Mouse (Mus musculus) heart, embryonic 12.5 days (tissue): ENCODE measurements at regions not wholly inside any gene's neighbourhood (a gene's known extent, or its start where the extent isn't known, plus 50 kb on each side); places are given as distances from the start of the nearest gene placed in this dataset.
A peak's percentile ranks its signal among the peaks of the same experiment; 100 is the strongest.
"Not testable (repeated sequence)": the region's sequence is repeated elsewhere in the genome, so short reads cannot be mapped to it uniquely, and the experiment has no call there.

Source experiments
- ATAC-seq: fragments of 200-750 bp; cut with Nextera tagmentation; 2 replicates; pipeline ENCODE4 v1.8.0; 2017; ENCODE audit warnings: moderate TSS enrichment, moderate library complexity; ENCODE audit not compliant: insufficient number of reproducible peaks, low FRiP score
- H3K27ac ChIP-seq: fragments of 300-500 bp; sonication (generic); 2 replicates; pipeline ENCODE4 v1.5.1; 2016; ENCODE audit warnings: mild to moderate bottlenecking, moderate library complexity; ENCODE audit not compliant: poor library complexity, severe bottlenecking
- H3K27me3 ChIP-seq: fragments of 300-500 bp; sonication (generic); replicated peaks from 2 replicates; pipeline ENCODE4 v1.6.1; 2016; ENCODE audit warnings: mild to moderate bottlenecking, moderate library complexity
- H3K36me3 ChIP-seq: fragments of 300-500 bp; sonication (generic); 2 replicates; pipeline ENCODE4 v1.6.1; 2016; ENCODE audit warnings: mild to moderate bottlenecking, moderate library complexity
- H3K4me1 ChIP-seq: fragments of 300-500 bp; sonication (generic); replicated peaks from 2 replicates; pipeline ENCODE4 v1.6.1; 2016; ENCODE audit warnings: mild to moderate bottlenecking
- H3K4me2 ChIP-seq: fragments of 300-500 bp; sonication (generic); 2 replicates; pipeline ENCODE4 v1.6.1; 2016; ENCODE audit warnings: mild to moderate bottlenecking, moderate library complexity
- H3K4me3 ChIP-seq: fragments of 300-500 bp; sonication (generic); 2 replicates; pipeline ENCODE4 v1.5.1; 2016; ENCODE audit warnings: mild to moderate bottlenecking
- H3K9ac ChIP-seq: fragments of 300-500 bp; sonication (generic); 2 replicates; pipeline ENCODE4 v1.6.1; 2016; ENCODE audit warnings: mild to moderate bottlenecking, moderate library complexity
- H3K9me3 ChIP-seq: fragments of 300-500 bp; sonication (generic); replicated peaks from 2 replicates; pipeline ENCODE4 v1.6.1; 2016; ENCODE audit warnings: mild to moderate bottlenecking, moderate library complexity
- WGBS: fragments of 180-500 bp; shearing (Covaris S2); methylation state at CpG from one replicate; pipeline ENCODE4 v1.1.7; 2016; 5-methylcytosine and 5-hydroxymethylcytosine counted together

DNA sequence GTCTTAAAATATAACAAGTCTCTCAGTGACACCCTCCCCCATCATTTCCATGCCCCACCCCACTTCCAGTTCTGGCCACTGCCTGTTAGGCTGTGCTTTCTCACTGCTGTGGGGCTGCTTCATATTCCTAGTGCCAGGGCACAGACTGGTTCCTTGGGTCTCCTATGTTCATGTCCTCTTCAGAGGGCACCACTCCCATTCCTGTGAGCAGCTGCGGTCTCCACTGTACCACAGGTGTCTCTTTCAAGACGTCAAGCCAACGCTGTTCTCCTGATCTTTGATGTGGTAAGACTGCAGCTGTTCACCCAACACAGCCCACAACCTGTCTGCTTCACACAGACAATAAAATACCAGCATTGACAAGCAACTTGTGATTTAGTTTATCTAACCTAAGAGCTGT is 204.5 kb downstream of the Ankrd50 start:
- Histone ChIP-seq H3K27me3 (no peaks in the 10 kb centered on the region), H3K36me3 (no peaks in the 10 kb centered on the region), H3K9ac (no peak overlapping the region), H3K4me3 (no peak overlapping the region), H3K4me1 (peaks cover 51% of the 10 kb centered on the region), H3K9me3 (no peaks in the 10 kb centered on the region), H3K4me2 (no peak overlapping the region), H3K27ac (no peak overlapping the region)
- WGBS = 84% methylated on average over 3 of the region's 3 CpGs
- no peak for ATAC-seq

- Histone ChIP-seq H3K4me2 (no peak overlapping the region), H3K27ac (no peak overlapping the region), H3K36me3 (no peaks in the 10 kb centered on the region), H3K9me3 (no peaks in the 10 kb centered on the region), H3K4me3 (no peak overlapping the region), H3K9ac (no peak overlapping the region), H3K27me3 (no peaks in the 10 kb centered on the region), H3K4me1 (peaks cover 26% of the 10 kb centered on the region)
- no peak for ATAC-seq
- WGBS = 80% methylated on average over 1 of the region's 1 CpGs
Observed at GRCm38 (mm10) chr3:38276948-38277504, 207.6 kb downstream of the Ankrd50 start.

- no peaks in the 10 kb centered on the region for H3K36me3 ChIP-seq
- H3K27ac ChIP-seq = peak overlapping the region; percentile 68; the same call in 1 of the 2 replicates
- no peaks in the 10 kb centered on the region for H3K9me3 ChIP-seq
- peak; percentile 85 for ATAC-seq
- 34% methylated on average over 2 of the region's 2 CpGs for WGBS
- no peak overlapping the region for H3K4me2 ChIP-seq
- H3K9ac ChIP-seq = no peak overlapping the region
- no peak overlapping the region for H3K4me3 ChIP-seq
- H3K4me1 ChIP-seq = peaks cover 19% of the 10 kb centered on the region
- H3K27me3 ChIP-seq = no peaks in the 10 kb centered on the region
Observed at GRCm38 (mm10) chr3:38275321-38275720, 209.3 kb downstream of the Ankrd50 start.

GRCm38 (mm10) chr3:38270742-38271141 is 213.9 kb downstream of the Ankrd50 start:
- Histone ChIP-seq H3K27me3 (no peaks in the 10 kb centered on the region), H3K9me3 (no peaks in the 10 kb centered on the region), H3K9ac (no peak overlapping the region), H3K4me1 (peaks cover 6% of the 10 kb centered on the region; the same call in 1 of the 2 replicates), H3K4me3 (no peak overlapping the region), H3K36me3 (no peaks in the 10 kb centered on the region), H3K4me2 (no peak overlapping the region), H3K27ac (no peak overlapping the region)
- 62% methylated on average over 6 of the region's 6 CpGs for WGBS
- ATAC-seq = no peak

DNA sequence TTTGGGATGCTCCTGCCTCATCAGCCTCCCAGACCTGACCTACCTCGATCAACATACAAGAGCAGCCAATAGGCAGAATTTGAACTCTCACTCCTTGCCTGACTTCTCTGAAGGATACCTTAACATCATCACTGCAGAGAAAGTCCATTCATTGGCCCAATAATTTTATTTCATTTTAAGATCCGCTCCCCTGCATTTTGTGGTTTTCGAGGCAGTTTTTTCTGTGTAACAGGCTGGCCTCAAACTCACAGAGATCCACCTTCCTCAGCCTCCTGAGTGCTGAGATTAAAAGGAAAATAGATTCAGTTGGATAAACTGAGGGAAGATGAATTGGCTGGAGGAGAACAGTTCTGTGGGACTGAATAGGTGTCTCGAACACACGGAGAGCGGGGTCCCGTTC is 216.4 kb downstream of the Ankrd50 start:
- no peak overlapping the region for H3K27ac ChIP-seq
- no peaks in the 10 kb centered on the region for H3K9me3 ChIP-seq
- no peaks in the 10 kb centered on the region for H3K27me3 ChIP-seq
- 95% methylated on average over 7 of the region's 7 CpGs for WGBS
- ATAC-seq = no peak
- no peaks in the 10 kb centered on the region for H3K36me3 ChIP-seq
- H3K4me1 ChIP-seq = peaks cover 21% of the 10 kb centered on the region
- H3K4me3 ChIP-seq = no peak overlapping the region
- no peak overlapping the region for H3K9ac ChIP-seq
- H3K4me2 ChIP-seq = no peak overlapping the region

- Histone ChIP-seq H3K27me3 (no peaks in the 10 kb centered on the region), H3K36me3 (no peaks in the 10 kb centered on the region), H3K4me1 (peaks cover 15% of the 10 kb centered on the region), H3K4me2 (no peak overlapping the region), H3K4me3 (no peak overlapping the region), H3K27ac (no peak overlapping the region), H3K9ac (no peak overlapping the region), H3K9me3 (no peaks in the 10 kb centered on the region; the same call in none of the 2 replicates)
- 56% methylated on average over 16 of the region's 16 CpGs for WGBS
- ATAC-seq = no peak
Observed at GRCm38 (mm10) chr3:38263261-38264141, 221.1 kb downstream of the Ankrd50 start.

GRCm38 (mm10) chr3:38261326-38262075 is 223.1 kb downstream of the Ankrd50 start:
- Histone ChIP-seq H3K4me2 (no peak overlapping the region), H3K4me1 (peaks cover 30% of the 10 kb centered on the region), H3K9me3 (no peaks in the 10 kb centered on the region; the same call in none of the 2 replicates), H3K27me3 (no peaks in the 10 kb centered on the region), H3K9ac (no peak overlapping the region), H3K27ac (no peak overlapping the region), H3K36me3 (no peaks in the 10 kb centered on the region), H3K4me3 (no peak overlapping the region)
- no peak for ATAC-seq
- 79% methylated on average over 11 of the region's 11 CpGs for WGBS

- not testable (repeated sequence) for H3K27ac ChIP-seq, H3K4me3 ChIP-seq, H3K27me3 ChIP-seq, H3K9me3 ChIP-seq, H3K36me3 ChIP-seq, H3K4me2 ChIP-seq, ATAC-seq, H3K9ac ChIP-seq
- 95% methylated on average over 8 of the region's 8 CpGs for WGBS
- H3K4me1 ChIP-seq = peaks cover 25% of the 10 kb centered on the region
Observed at GRCm38 (mm10) chr3:38259223-38259622, 225.4 kb downstream of the Ankrd50 start.

DNA sequence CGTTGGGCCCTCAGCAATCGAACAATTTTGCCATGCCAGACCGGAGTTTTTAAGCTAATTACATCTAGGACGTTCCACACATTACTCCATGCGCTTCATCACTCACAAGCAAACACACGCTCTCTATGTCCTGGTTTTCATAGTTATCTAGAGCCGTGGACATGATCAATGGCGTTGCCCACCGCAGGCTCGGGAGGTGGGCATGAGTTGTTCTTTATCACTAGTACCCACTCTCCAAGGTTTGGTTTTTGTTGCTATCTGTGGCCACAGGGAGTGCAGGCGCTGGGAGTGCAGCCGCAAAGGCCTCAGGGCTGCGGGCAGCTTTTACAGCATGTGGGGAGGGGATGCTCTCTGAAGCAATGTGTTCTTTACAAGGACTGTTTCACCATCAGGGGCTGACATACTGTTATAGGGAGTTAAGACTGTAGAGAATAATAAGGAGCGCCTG is 226.8 kb downstream of the Ankrd50 start:
- WGBS = 44% methylated on average over 14 of the region's 14 CpGs
- no peaks in the 10 kb centered on the region for H3K36me3 ChIP-seq

GRCm38 (mm10) chr3:38257076-38257842 is 227.4 kb downstream of the Ankrd50 start:
- no peaks in the 10 kb centered on the region for H3K27me3 ChIP-seq
- no peak overlapping the region for H3K4me3 ChIP-seq
- no peak overlapping the region for H3K4me2 ChIP-seq
- H3K9me3 ChIP-seq = no peaks in the 10 kb centered on the region; the same call in none of the 2 replicates
- ATAC-seq = no peak
- H3K27ac ChIP-seq = peak overlapping the region; percentile 19; the same call in 1 of the 2 replicates
- H3K36me3 ChIP-seq = no peaks in the 10 kb centered on the region
- no peak overlapping the region for H3K9ac ChIP-seq
- 60% methylated on average over 14 of the region's 14 CpGs for WGBS
- peaks cover 16% of the 10 kb centered on the region for H3K4me1 ChIP-seq

More for the DNA sequence above, 226.8 kb downstream of the Ankrd50 start:
- no peaks in the 10 kb centered on the region; the same call in none of the 2 replicates for H3K9me3 ChIP-seq
- no peak overlapping the region for H3K9ac ChIP-seq
- H3K4me2 ChIP-seq = no peak overlapping the region
- peaks cover 16% of the 10 kb centered on the region for H3K4me1 ChIP-seq
- peak overlapping the region; percentile 4; the same call in 1 of the 2 replicates for H3K27ac ChIP-seq
- ATAC-seq = 0 out of 2 replicates have a peak, but pooled peaks have one; percentile 20
- no peaks in the 10 kb centered on the region for H3K27me3 ChIP-seq
- no peak overlapping the region for H3K4me3 ChIP-seq
